Mouse (Mus musculus) liver, postnatal 0 days (tissue): ENCODE data around the gene Fam20c.

Source experiments
- CTCF ChIP-seq: sonication (generic); IDR thresholded peaks from 2 replicates; pipeline ENCODE4 v1.5.1; 2016; ENCODE audit warnings: antibody characterized with exemption, low read depth
- EP300 ChIP-seq: IDR thresholded peaks from 2 replicates; pipeline ENCODE4 v1.6.1; 2016; ENCODE audit warnings: antibody characterized with exemption, low read depth, mild to moderate bottlenecking

GRCm38 (mm10) chr5:138761836-138762334, 7.6 kb downstream of the Fam20c start:
- no peak for TF ChIP-seq EP300
- TF ChIP-seq CTCF, result no peak
